Mouse (Mus musculus): Measurements from ENCODE around the gene Zmym1.
"Not testable (repeated sequence)": the region's sequence is repeated elsewhere in the genome, so short reads cannot be mapped to it uniquely, and the experiment has no call there.

The Zmym1 gene

GRCm38 (mm10) chr4:127027228-127028190, 33.4 kb downstream of the Zmym1 start:
- intact Hi-C loops (cut with DNase I) = no loop called here

- intact Hi-C loops (cut with DNase I) = no loop called here
Measured at GRCm38 (mm10) chr4:127026826-127027225, 34.1 kb downstream of the Zmym1 start.

GRCm38 (mm10) chr4:127024240-127024639, 36.7 kb downstream of the Zmym1 start:
- intact Hi-C loops (cut with DNase I) = no loop called here

GRCm38 (mm10) chr4:127023201-127023600, 37.8 kb downstream of the Zmym1 start:
- intact Hi-C loops (cut with DNase I) = no loop called here

- intact Hi-C loops (cut with DNase I) = no loop called here
Measured at GRCm38 (mm10) chr4:127021989-127022626, 38.8 kb downstream of the Zmym1 start.

GRCm38 (mm10) chr4:127021151-127021945, 39.6 kb downstream of the Zmym1 start, which contains the start of gene Sfpq:
Gene Sfpq, plus strand, starts transcription at chr4:127021324.
- intact Hi-C loops (cut with DNase I) = no loop called here

GRCm38 (mm10) chr4:127020411-127021150, 40.4 kb downstream of the Zmym1 start:
- intact Hi-C loops (cut with DNase I) = no loop called here

- intact Hi-C loops (cut with DNase I) = no loop called here
Measured at GRCm38 (mm10) chr4:127016366-127016765, 44.6 kb downstream of the Zmym1 start.

GRCm38 (mm10) chr4:127015294-127015993, 45.5 kb downstream of the Zmym1 start:
- intact Hi-C loops (cut with DNase I) = not testable (repeated sequence)

- intact Hi-C loops (cut with DNase I) = no loop called here
Measured at GRCm38 (mm10) chr4:127005113-127005936, 55.6 kb downstream of the Zmym1 start.

- intact Hi-C loops (cut with DNase I) = no loop called here
Measured at GRCm38 (mm10) chr4:127004384-127004783, 56.6 kb downstream of the Zmym1 start.

- intact Hi-C loops (cut with DNase I) = no loop called here
Measured at GRCm38 (mm10) chr4:127000601-127001105, 60.3 kb downstream of the Zmym1 start.

GRCm38 (mm10) chr4:126999372-126999771, 61.6 kb downstream of the Zmym1 start:
- intact Hi-C loops (cut with DNase I) = not testable (repeated sequence)

Measured in adrenal gland (tissue).